Mouse (Mus musculus): ENCODE measurements around the gene Wdr86.

- TF ChIP-seq POLR2A (IDR thresholded peaks at IDR 0.05; ENCODE audit: borderline replicate concordance, insufficient read depth, low read length) (no peak), CTCF (IDR thresholded peaks at IDR 0.05; ENCODE audit: borderline replicate concordance, insufficient read depth, low read depth, low read length) (no peak)
Measured at GRCm38 (mm10) chr5:24778843-24779140, 48.3 kb upstream of the Wdr86 start.
